Mouse (Mus musculus): Measurements from ENCODE around the gene Rilp.

Gene Rilp

DNA sequence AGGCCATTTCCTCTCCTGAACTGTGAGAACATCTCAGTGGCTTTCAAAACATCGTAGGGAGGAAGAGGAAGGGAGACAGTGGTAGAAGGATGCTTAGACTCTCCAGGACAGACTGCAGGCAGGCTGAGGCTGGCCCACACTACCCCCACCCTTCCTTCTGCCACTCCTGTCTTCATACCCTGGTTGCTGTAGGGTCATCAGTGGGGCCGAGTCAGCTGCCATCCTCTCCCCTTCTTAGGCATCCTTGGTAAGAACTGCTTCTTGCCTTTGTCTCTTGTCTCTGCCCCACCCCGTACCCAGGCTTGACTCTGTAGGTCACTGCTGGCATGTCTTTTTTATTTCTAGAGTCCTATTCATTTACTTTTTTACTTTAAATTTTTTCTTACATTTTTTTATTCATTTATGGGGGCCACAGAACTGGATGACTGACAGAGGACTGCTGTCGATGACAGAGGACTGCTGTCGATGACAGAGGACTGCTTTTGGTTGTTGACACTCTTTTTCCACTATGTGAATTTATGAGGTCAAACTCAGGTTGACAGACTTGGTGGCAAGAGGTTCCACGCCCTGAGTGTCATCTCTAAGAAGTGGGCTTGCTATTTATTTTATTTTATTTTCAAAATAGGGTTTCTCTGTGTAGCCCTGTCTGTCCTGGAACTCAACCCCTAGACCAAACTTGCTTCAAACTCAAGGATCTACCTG lies 23.6 kb downstream of the Rilp start:
- 45% methylated on average over 6 of the region's 6 CpGs for WGBS

DNA sequence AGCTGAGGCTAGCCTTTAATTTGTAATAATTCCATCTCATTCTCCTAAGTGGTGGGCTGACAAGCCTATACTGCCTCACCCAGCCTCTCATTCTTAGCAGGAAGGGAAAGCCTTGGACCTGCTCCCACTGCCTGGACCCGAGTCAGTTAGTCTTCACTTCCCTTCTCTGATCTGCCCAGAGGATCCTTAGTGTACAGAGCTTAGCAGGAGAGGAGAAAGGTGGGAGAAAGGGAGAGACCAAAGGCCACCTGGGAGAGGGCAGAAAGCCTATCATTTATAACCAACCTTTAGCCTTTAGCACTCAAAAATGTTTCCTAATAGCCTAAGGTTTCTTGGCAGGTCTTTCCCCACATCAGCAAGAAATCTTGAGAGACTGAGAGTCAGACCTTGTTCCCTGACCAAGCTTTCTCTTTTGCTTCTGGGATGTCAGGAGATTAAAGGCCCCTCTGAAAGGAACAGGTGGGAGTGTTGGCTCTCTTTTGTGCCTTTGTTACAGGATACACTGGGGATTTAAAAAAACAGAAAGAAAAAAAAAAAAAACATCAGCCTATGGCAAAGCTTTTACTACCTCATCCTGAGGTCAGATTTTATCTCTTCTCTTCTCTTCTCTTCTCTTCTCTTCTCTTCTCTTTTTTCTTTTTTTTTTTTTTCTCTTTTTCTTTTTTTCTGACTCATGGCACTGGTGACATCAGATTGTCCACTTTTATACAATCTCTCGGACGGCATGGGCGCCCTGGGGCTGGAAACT lies 24.6 kb downstream of the Rilp start:
- WGBS, result 46% methylated on average over 4 of the region's 4 CpGs

DNA sequence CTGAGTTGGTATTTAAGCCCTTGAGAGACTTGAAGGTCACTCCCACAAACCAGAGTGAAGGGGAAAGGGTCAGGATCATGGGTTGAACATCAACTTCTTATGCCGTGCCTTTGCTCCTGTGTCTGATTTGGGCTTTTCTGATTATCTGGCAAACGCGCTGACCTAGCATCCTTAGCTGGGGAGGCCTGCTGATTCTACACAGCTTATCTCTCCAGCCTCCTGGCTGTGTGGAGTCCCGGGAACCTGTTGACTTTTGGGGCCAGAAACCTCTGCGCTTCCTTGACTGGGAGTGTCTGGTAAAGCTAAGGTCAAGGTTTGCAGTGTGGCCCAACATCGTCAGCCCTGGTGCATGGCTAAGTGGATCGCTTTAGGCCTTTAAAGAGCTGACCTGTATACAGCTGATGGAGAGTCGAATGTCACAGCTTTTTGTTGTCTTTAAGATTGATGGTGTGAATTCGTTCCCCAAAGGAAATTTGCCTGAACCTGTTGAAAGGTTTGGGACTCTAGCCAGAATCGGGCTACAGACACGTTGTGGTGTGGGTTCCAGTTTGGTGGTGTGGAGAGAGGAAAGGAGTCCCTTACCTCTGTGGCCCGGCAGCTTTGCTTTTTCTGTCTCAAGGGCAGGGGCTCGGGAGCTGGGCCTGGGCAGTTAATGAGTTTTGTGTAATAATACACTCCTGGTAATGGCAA lies 25.4 kb downstream of the Rilp start:
- 57% methylated on average over 13 of the region's 13 CpGs for WGBS

DNA sequence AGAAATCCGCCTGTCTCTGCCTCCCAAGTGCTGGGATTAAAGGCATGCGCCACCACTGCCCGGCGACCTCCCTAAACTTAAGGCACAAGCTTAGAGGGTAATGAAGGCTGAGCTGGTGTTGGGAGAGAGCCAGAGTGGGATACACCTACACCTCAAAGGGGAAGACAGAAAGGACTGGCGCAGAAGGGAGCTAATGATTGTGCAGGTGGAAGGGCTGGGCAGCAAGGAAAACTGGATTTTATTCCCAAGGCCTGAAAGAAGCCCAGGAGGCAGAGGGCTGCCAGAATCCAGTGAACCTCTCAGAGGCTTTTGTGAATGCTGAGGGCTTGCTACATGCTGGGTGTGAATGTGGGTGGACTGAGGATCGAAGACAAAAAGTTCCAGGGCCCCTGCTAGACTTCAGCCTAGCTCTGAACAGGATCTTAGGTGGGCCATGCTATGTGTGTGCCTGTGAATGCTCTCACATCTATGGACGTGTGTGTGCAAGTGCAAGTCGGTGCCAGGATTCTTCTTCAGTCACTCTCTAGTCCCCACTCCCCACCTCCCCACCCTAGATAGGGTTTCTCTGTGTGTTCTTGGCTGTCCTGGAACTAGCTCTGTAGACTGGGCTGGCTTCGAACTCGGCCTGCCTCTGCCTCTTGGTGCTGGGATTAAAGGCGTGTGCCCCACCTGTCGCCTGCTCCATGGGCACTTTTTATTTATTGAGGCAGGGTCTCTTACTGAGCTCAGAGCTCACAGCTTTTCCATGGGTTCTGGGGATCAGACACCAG lies 26.5 kb downstream of the Rilp start:
- WGBS, result 79% methylated on average over 12 of the region's 12 CpGs

DNA sequence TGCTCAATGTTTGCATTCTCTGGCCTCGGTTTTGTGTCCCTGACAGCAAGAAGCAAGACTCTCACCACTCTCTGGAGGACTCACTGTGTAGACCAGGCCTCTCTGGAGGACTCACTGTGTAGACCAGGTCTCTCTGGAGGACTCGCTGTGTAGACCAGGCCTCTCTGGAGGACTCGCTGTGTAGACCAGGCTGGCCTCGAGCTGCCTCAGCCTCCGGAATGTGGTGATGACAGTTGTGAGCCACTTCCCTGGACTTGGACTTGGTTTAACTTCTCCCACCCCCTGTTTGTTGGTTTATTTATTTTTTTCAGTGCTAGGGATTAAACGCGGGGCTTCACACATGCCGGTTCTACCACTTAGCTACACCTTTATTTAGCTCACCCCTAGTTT lies 27.1 kb downstream of the Rilp start:
- WGBS, result 67% methylated on average over 8 of the region's 8 CpGs

DNA sequence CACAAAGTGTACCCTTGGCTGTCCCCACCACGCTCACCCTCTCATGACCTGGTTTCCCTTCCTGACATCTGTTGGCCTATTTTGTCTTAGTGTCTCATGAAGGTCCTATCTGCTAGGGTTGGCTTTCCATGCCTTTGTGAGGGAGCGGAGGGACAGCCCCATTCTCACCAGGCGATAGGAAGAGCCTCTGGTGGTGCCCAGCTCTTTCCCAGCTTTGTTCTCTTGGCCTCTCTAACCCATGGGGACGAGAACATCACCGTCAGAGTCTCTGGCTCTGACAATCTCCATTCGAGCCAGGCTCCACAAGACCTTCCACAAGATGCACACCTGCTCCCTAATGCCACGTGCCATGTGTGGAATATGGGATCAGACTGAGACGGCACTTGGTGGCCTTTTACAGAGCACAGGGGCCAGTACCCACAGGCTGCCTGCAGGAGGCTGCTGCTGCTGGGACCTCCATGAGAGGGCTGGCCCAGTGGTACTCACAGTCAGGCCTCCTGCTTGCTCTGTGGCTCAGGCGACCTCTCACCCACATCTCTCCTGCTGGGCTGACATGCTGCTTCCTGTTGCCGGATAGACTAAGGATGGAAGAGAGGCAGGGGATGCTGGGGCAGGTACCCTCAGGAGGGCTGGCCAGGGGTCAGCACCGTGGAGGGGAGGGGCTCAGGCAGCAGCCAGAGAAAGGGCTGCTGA lies 27.7 kb downstream of the Rilp start:
- 50% methylated on average over 11 of the region's 11 CpGs for WGBS

DNA sequence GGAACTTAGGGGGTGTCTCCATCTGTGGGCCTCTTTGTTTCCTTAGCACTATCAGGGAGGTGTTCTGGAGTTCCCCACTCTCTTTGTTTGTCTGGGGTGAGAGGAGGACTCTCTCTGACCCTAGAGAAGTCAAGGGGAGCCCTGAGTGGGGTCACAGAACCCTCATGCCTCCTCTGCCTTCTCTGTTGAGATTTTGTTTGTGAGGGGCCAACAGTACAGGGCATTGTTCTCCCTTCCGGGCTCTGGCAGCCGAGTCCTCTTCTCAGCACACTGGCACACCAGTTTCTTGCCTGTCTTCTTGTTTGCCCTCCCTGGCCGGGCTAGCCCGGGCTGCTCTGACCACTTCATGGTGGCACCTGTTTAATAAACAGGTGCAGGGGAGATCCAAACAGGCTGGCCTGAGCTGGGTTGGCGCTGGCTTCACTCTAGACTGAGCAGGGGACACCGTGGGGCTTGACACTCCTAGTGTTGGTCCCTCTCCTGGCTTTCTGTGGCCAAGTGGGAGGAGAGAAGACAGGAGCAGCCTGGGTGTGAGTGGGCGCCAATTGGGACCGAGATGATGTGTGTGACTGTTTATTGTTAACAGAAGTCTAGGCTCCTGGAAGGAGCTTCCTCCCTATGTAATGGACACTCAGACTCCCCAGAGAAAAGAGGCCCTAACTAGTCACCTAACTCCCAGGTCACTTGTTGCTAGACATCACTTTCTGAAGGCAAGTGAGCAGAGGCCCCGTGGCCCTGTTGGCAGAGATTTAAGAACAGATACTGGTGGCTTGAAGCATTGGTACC lies 28.5 kb downstream of the Rilp start:
- WGBS, result 41% methylated on average over 9 of the region's 9 CpGs

DNA sequence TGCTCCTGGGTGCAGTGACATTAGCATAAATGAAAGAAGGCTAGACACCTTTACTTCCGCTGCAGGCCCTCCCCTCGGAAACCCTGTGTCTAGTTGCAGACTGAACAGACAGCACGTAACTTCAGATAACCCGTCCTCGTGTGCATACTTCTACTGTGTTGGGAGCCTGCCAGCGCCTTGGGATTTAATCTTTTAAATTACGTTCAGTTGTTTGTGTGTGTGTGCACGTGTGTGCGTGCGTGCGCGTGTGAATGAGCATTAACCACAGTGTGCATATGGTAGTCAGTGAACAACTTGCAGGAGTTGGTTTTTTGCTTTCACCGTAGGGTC lies 29.0 kb downstream of the Rilp start:
- 76% methylated on average over 13 of the region's 13 CpGs for WGBS

DNA sequence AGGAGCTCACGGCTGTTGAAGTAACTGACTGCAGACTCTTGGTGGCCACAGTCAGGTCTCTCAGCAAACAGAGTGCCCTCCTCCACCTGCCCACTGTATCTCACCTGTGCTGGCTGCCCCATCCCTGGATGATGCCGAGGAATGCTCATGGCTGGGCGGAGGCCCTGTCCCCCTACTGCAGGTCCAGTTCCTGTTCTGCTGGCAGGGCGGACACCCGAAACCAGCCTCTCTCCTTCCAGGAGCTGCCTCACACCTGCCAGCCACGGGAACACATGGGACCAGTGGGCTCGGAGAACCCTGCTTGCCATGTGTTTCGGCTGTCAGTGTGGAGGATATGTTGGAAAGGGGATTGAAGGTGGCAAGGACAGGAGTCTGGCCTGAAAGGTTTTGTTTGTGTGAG lies 30.3 kb downstream of the Rilp start:
- WGBS, result 68% methylated on average over 8 of the region's 8 CpGs

DNA sequence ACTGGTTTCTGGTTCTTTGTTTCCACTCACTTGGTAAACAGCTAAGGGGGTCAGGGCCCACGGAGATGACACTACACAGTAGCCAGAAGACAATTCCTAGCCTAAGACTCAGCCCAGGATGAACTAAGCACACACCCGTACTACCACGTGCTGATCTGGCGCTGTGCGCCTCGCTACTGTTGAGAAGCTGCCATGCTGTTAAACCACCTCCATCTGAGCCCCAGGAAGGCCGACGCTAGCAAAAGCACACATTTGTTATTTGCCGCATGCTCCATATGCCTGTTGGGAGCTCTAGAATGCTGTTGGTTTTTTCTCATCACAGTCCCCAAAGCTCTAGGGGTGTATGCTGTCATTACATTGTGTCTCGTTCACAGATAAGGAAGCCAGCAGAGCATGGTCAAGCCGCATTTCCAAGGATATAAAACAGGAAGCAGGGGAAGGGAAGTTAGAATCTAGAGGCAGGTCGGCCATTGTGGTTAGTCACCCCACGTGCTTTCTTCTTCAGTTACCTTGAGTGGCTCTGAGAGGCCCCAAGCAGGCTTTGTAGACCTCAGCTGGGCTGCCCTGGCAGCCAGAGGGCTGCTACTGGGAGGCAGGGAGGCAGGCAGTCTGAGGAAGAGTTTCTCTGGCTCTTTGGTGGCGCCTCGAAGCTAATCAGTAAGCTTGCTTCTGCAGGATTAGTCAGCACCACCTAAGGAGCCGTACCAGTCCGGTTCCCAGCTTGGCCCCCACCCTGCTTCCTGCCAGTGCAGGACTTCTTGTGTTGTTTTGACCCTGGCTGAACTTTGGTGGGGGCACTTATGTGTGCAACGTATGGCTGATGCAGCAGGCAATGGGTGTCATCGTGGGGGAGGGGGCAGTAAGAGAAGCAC lies 31.1 kb downstream of the Rilp start:
- 40% methylated on average over 19 of the region's 19 CpGs for WGBS

DNA sequence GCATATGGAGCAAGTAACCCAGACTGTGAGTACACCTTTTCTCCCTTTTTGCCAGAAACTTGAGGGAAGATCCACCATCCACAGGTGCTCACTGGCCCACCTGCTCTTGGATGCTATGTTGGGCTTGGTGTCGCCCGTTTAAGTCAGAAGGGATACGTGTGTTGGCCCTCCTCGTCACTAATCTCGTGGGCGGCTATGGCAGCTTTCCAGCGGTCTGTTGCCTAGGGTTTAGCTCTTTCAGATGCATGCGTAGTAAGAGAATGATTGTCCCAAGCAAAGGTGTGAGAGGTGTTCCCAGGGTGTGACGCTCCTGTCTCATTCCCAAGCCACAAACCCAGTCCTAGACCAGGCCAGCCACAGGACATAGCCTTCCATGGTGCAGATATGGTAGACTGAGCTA lies 34.8 kb downstream of the Rilp start:
- WGBS, result 68% methylated on average over 9 of the region's 9 CpGs

DNA sequence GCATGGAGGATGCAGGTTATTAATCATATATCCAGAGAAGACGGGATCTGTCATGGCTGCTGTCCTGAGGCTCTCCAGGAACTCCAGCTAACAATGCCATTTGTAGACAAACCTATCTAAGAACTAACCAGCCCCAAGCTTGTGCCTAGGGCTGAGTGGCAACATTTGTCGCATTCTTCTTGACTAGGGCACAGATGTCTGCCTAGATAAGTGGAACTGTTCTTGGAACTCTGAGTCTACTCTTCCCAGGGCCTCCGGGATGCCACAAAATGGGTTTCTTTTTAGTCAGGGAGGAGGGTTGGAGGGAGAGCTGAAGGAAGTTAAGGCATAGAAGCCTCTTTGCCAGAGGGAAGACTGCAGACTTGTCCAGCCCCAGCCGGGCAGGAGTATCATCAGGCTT lies 36.2 kb downstream of the Rilp start:
- 77% methylated on average over 4 of the region's 4 CpGs for WGBS

DNA sequence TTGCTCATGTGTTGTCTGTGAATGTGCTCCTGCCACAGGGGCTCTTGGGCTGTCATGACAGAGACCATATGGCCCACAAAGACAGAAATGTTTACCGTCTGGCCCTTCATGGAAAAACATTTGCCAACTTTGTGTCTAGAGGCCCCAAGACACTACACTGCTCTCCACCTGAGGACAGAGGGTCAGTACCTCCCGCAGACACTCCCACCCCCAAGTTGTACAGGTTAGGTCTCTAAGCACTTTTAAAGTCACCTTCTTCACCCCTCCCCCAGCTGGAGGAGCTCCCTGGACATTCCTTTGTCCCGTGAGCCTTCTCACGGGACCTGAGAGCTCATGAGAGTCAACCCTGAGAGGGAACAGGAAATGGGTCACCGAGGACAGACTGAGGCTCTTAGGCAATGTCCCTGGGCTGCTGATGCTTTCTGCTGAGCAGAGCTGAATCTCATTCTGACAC lies 39.8 kb downstream of the Rilp start:
- WGBS, result 60% methylated on average over 5 of the region's 5 CpGs

DNA sequence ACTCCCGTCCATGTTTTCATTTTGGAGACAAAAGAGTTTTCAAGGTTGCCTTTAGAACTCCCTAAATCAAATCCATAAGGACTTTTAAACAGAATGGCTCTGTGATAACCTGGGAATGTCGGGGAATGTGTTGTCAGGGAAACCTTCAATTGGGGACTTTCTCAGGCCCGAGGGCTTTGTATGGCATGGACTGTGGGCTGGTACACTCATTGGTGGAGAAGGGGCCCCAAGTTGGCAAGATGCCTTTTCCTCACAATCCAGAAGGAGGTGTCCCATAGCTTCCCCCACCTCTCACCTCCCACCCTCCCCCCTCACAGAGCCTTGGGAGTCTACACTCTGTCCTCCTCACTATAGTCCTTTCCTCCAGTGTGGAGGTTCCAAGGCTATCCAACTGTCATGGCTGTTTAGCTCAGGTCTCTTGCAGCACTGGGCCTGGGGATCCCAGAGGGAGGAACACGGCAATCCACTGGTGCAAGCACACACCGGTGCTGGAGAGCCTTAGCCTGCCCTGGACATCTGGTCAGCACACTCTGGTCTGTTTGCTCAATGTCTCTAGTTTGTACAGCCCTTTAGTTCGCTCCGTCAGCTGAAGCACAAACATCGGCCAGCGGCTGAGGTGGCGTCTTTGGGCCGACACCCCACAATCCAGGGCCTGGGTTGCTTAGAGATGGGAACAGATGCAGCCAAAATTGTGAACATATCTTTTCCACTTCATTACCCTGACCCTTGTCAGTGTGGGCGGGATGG lies 40.5 kb downstream of the Rilp start:
- 77% methylated on average over 12 of the region's 12 CpGs for WGBS

DNA sequence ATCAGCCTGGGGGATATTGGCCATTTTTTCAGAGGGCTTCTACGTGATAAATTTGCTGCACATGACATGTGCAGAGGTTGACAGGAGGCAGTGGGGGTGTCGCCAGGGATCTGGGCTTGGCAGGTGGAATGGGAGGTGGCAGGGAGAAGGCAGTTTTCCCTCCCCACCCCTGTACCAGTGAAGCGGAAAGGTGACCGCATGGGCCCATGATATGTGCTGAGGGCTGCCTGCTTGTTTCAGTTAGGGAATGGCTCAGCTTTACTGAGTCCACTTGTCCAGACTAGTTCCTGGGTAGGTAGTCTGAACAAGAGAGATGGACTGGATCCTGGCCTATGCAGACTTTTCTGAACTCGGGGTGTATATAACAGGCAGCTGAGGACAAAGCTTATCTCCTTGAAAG lies 41.4 kb downstream of the Rilp start:
- 83% methylated on average over 5 of the region's 5 CpGs for WGBS

DNA sequence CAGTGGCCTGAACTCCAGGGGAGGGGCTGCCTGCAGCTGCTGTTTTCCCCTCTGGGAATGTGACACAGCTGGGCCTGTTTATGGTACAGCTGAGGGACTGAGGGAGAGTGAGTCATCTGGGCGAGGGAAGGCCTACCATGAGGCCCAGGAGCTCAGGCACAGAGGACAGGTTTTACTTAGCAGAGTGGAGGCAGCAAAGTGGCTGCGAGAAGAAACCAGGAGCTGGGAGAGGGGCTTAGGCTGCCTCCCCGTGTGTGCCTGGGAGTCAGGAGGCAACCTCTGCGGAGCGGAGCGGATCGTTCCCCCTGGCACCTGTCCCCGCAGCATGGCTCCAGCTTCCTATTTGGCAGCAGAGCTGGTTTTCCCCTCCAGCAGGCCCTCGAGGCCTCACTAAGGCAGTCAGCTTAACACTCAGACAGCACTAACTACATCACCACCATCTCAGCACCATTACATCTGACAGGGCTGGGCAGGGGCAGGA lies 42.1 kb downstream of the Rilp start:
- WGBS, result 29% methylated on average over 7 of the region's 9 CpGs

DNA sequence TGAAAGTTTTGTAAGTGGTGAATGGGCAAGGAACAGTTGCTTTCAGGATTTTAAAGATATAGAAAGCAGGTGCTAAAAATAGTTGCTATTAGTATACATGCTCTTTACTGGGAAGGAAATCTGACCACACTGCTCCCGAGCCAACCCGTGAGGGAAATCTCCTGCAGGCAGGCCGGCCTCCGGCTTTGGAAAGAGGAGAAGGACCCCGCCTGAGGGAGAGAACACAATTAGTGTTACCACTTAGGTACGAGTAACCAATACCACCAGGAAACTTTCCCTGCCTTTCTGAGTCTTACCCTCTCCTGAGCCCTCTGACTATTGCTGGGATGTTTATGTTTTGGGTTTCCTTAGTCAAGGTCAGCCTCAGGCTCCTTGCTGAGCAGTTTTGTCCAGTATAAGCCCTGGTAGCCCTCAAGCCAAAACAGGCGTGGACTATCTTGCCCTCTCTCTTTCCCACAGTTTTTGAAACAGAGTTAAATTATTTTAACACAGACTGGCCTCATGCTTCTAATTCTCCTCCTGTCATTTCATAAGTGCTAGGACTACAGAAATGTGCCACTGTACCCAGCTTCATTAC lies 43.1 kb downstream of the Rilp start:
- 76% methylated on average over 7 of the region's 7 CpGs for WGBS

DNA sequence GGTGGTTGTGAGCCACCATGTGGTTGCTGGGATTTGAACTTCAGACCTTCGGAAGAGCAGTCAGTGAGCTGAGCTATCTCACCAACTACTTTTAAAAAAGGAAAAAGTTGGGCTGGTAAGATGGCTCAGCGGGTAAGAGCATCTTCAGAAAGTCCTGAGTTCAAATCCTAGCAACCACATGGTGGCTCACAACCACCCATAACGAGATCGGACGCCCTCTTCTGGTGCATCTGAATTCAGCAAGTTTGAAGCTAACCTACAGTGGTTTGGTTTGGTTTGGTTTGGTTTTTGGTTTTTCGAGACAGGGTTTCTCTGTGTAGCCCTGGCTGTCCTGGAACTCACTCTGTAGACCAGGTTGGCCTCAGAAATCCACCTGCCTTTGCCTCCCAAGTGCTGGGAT lies 46.1 kb downstream of the Rilp start:
- WGBS, result 92% methylated on average over 6 of the region's 6 CpGs

DNA sequence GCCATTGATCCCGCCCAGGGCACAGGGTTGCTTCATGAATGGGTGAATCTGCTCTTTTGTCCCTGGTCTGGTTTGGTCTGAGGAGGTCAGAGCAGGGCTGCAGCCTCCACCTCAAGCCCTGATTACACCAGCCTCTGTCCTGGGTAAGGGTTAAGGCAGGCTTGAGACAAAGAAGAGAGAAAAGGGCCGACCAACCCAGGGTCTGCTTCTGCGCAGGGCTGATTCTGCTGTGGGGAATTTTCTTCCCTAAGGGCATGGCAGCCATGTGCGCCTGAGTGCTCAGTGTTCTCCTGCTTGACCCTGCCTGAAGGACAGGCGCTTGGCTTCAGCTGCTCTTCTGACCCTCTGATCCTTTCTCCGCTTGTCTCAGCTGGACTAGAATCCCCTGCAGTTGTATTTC lies 47.2 kb downstream of the Rilp start:
- 90% methylated on average over 6 of the region's 6 CpGs for WGBS
